Mouse (Mus musculus) kidney, adult 2 months (tissue): ENCODE measurements around the gene Ssna1. TPM values are rescaled to one million over a fixed set of nuclear protein-coding genes. Genes with fewer than 3 reads are reported as not detected.

Source experiments
- DNase-seq: peaks from one replicate; pipeline ENCODE4 v3.0.0; 2021
- H3K27ac ChIP-seq: fragments of 200-500 bp; 2 replicates; pipeline ENCODE4 v1.5.1; 2012; ENCODE audit warnings: low read depth, low read length, control low read depth, inconsistent platforms; ENCODE audit not compliant: insufficient read depth
- H3K27me3 ChIP-seq: fragments of 200-500 bp; replicated peaks from 2 replicates; pipeline ENCODE4 v1.6.1; 2012; ENCODE audit warnings: mild to moderate bottlenecking, moderate library complexity, low read length, inconsistent platforms; ENCODE audit not compliant: control insufficient read depth, insufficient read depth
- H3K36me3 ChIP-seq: fragments of 200-500 bp; 2 replicates; pipeline ENCODE4 v1.6.1; 2012; ENCODE audit warnings: mild to moderate bottlenecking, moderate library complexity, low read length, inconsistent platforms; ENCODE audit not compliant: control insufficient read depth, insufficient read depth
- H3K4me1 ChIP-seq: fragments of 200-500 bp; 2 replicates; pipeline ENCODE4 v1.6.1; 2011; ENCODE audit warnings: low read length; ENCODE audit not compliant: control insufficient read depth, insufficient read depth
- H3K4me3 ChIP-seq: fragments of 200-500 bp; 2 replicates; pipeline ENCODE4 v1.5.1; 2011; ENCODE audit warnings: mild to moderate bottlenecking, low read depth, low read length, control low read depth; ENCODE audit not compliant: insufficient read depth
- CTCF ChIP-seq: fragments of 200-500 bp; conservative IDR thresholded peaks from 2 replicates; pipeline ENCODE4 v1.5.1; 2011; ENCODE audit warnings: low read depth, mild to moderate bottlenecking, control low read depth, low read length, moderate library complexity, mixed read lengths; ENCODE audit not compliant: insufficient read depth, insufficient read length
- POLR2A ChIP-seq: fragments of 200-500 bp; IDR thresholded peaks from one replicate; pipeline ENCODE4 v1.6.1; 2011; ENCODE audit warnings: low read depth, low read length, control low read depth
- WGBS: fragments of 180-500 bp; shearing (Covaris S2); methylation state at CpG from one replicate; pipeline ENCODE4 v1.1.7; 2018; 5-methylcytosine and 5-hydroxymethylcytosine counted together
- polyA plus RNA-seq: library from polyadenylated mRNA; depleted of rRNA; stranded (reverse); fragments of >200 nt; gene quantifications from 2 replicates; pipeline ENCODE4 v1.2.3, GENCODE M21; 2012

Gene Ssna1
- polyA plus RNA-seq, 1 experiment: 48.8 TPM

GRCm38 (mm10) chr2:25238106-25238505, 34.1 kb downstream of the Ssna1 start:
- Histone ChIP-seq H3K4me1 (peaks cover 22% of the 10 kb centered on the region), H3K27me3 (no peaks in the 10 kb centered on the region), H3K4me3 (no peak overlapping the region), H3K27ac (peak overlapping the region; percentile 50; the same call in 1 of the 2 replicates), H3K36me3 (no peaks in the 10 kb centered on the region)
- DNase-seq: no peak
- TF ChIP-seq CTCF: no peak
- TF ChIP-seq POLR2A: no peak

- H3K4me3 ChIP-seq: no peak overlapping the region
- no peaks in the 10 kb centered on the region for H3K27me3 ChIP-seq
- 50% methylated on average over 4 of the region's 4 CpGs for WGBS
- peaks cover 22% of the 10 kb centered on the region for H3K4me1 ChIP-seq
- no peaks in the 10 kb centered on the region for H3K36me3 ChIP-seq
- no peak for TF ChIP-seq CTCF
- TF ChIP-seq POLR2A: no peak
- DNase-seq: peak; percentile 76
- H3K27ac ChIP-seq: peak overlapping the region; percentile 62; the same call in 1 of the 2 replicates
These were observed 34.7 kb downstream of the Ssna1 start for GRCm38 (mm10) chr2:25237522-25237921.

GRCm38 (mm10) chr2:25236614-25237013, 35.6 kb downstream of the Ssna1 start, which contains the start of gene Rnf224:
Rnf224 (minus strand) TSS chr2:25236787.
- Histone ChIP-seq H3K27me3 (no peaks in the 10 kb centered on the region), H3K27ac (peak within 1 kb of the TSS; percentile 62; the same call in 1 of the 2 replicates), H3K36me3 (no peaks in the 10 kb centered on the region), H3K4me1 (peaks cover 22% of the 10 kb centered on the region), H3K4me3 (no peak within 1 kb of the TSS)
- 50% methylated on average over 8 of the region's 8 CpGs for WGBS
- no peak for DNase-seq
- TF ChIP-seq POLR2A: no peak
- TF ChIP-seq CTCF: no peak

- H3K4me1 ChIP-seq: peaks cover 12% of the 10 kb centered on the region
- peak; percentile 86 for DNase-seq
- H3K4me3 ChIP-seq: no peak overlapping the region
- 52% methylated on average over 5 of the region's 5 CpGs for WGBS
- peak overlapping the region; percentile 54 for H3K27ac ChIP-seq
- TF ChIP-seq POLR2A: no peak
- no peak for TF ChIP-seq CTCF
- H3K27me3 ChIP-seq: no peaks in the 10 kb centered on the region
- H3K36me3 ChIP-seq: no peaks in the 10 kb centered on the region
These were observed 37.6 kb downstream of the Ssna1 start for GRCm38 (mm10) chr2:25234551-25235220.

GRCm38 (mm10) chr2:25234050-25234449, 38.2 kb downstream of the Ssna1 start, which contains the start of gene Slc34a3:
Slc34a3 (minus strand) TSS chr2:25234364.
- Histone ChIP-seq H3K4me3 (peak within 1 kb of the TSS; percentile 34), H3K36me3 (no peaks in the 10 kb centered on the region), H3K27me3 (no peaks in the 10 kb centered on the region), H3K4me1 (peaks cover 12% of the 10 kb centered on the region), H3K27ac (peak within 1 kb of the TSS; percentile 65)
- 44% methylated on average over 3 of the region's 3 CpGs for WGBS
- DNase-seq: peak; percentile 63
- no peak for TF ChIP-seq CTCF
- no peak for TF ChIP-seq POLR2A

- WGBS: 62% methylated on average over 4 of the region's 4 CpGs
- H3K4me3 ChIP-seq: peak overlapping the region; percentile 29
- no peaks in the 10 kb centered on the region for H3K27me3 ChIP-seq
- no peak for DNase-seq
- peaks cover 12% of the 10 kb centered on the region for H3K4me1 ChIP-seq
- peak overlapping the region; percentile 65 for H3K27ac ChIP-seq
- H3K36me3 ChIP-seq: no peaks in the 10 kb centered on the region
- TF ChIP-seq POLR2A (no peak), CTCF (no peak)
These were observed 38.8 kb downstream of the Ssna1 start for GRCm38 (mm10) chr2:25233421-25233820.

- Histone ChIP-seq H3K4me3 (no peak overlapping the region), H3K36me3 (no peaks in the 10 kb centered on the region), H3K27ac (no peak overlapping the region), H3K27me3 (no peaks in the 10 kb centered on the region), H3K4me1 (peaks cover 7% of the 10 kb centered on the region)
- no peak for DNase-seq
- TF ChIP-seq CTCF: no peak
- TF ChIP-seq POLR2A: no peak
- 70% methylated on average over 12 of the region's 12 CpGs for WGBS
These were observed 41.2 kb downstream of the Ssna1 start for GRCm38 (mm10) chr2:25231038-25231437.
